Mouse (Mus musculus): ENCODE measurements around the gene Rasal2. TPM values are rescaled to one million over a fixed set of nuclear protein-coding genes. Genes with fewer than 3 reads are reported as not detected.

The Rasal2 gene
- polyA plus RNA-seq, 1 experiment from 2014 or later = 9.3 TPM

DNA sequence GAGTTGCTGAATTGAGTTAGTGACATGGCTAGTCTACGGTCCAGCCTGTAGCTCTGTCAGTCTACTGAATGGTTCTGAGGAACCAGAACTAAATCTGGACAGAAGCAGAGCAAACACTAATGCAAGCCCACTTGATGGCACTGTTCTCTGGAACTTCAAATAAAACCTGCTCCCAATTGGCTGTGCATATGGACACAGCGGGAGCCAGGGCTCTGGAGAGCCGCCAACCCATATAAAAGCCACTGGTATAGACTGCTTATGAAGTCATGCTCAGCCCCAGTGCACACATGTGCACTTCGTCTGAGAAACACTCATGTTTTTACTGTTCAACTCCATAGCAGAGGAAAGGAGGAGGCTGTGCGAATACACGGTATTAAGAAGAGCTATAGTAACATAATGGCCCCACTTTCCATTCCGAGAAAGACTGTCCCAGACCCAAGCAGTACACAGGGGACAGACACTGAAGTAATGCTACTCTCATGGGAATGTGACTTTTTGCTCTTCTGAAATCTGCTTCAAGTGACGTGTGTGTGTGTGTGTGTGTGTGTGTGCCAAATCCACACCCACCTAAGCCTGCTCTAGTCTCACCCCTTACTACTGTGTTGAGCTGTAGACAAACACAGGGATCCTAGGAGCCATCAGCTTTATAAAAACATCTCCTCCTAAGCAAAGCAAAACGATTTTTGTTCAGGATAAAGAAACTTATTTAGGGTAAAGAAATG lies 275.1 kb downstream of the Rasal2 start:
- Histone ChIP-seq H3K9me3 (ENCODE audit: control insufficient read depth, low read length) (no peaks in the 10 kb centered on the region), H3K4me3 (ENCODE audit: low read length) (no peak overlapping the region), H3K4me2 (replicated peaks; ENCODE audit: low read depth, low read length) (no peak overlapping the region), H3K27ac (ENCODE audit: low read depth, low read length) (no peak overlapping the region), H3K9ac (ENCODE audit: low read depth, low read length) (no peak overlapping the region), H3K27me3 (ENCODE audit: control insufficient read depth, insufficient read depth, low read length) (no peaks in the 10 kb centered on the region), H3K4me1 (ENCODE audit: control insufficient read depth, insufficient read depth, low read length) (no peaks in the 10 kb centered on the region), H3K36me3 (ENCODE audit: control insufficient read depth, insufficient read depth, low read length) (no peaks in the 10 kb centered on the region)
- peak; percentile 35; the same call in 1 of the 2 replicates for ATAC-seq (ENCODE audit: low FRiP score, low TSS enrichment)
- WGBS = 80% methylated on average over 9 of the region's 9 CpGs

DNA sequence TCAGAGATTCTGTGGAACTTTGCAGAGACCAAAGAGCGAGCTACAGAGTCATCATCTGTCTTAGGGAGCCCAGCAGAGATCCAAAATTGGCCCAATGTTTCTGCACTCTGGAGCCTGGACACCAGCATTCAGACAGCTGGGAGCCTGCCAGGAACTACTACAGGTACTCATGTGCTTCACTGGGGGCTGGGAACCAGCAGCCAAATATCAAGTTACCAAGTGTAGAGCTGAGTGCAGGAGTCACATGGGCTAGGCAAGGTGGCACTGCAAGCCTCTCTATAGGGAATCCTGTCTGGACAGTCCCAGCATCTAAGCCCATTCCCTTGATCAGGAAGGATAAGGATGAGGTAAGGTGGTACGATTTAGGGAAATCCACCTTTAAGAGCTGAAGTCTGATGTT lies 284.2 kb downstream of the Rasal2 start:
- no peak overlapping the region for H3K27ac ChIP-seq (ENCODE audit: low read depth, low read length)
- no peaks in the 10 kb centered on the region for H3K4me1 ChIP-seq (ENCODE audit: control insufficient read depth, insufficient read depth, low read length)
- H3K4me2 ChIP-seq (replicated peaks; ENCODE audit: low read depth, low read length) = no peak overlapping the region
- no peaks in the 10 kb centered on the region for H3K36me3 ChIP-seq (ENCODE audit: control insufficient read depth, insufficient read depth, low read length)
- ATAC-seq (ENCODE audit: low FRiP score, low TSS enrichment) = no peak
- no peaks in the 10 kb centered on the region for H3K9me3 ChIP-seq (ENCODE audit: control insufficient read depth, low read length)
- H3K9ac ChIP-seq (ENCODE audit: low read depth, low read length) = no peak overlapping the region
- no peaks in the 10 kb centered on the region for H3K27me3 ChIP-seq (ENCODE audit: control insufficient read depth, insufficient read depth, low read length)
- H3K4me3 ChIP-seq (ENCODE audit: low read length) = no peak overlapping the region
- 98% methylated on average over 2 of the region's 2 CpGs for WGBS

DNA sequence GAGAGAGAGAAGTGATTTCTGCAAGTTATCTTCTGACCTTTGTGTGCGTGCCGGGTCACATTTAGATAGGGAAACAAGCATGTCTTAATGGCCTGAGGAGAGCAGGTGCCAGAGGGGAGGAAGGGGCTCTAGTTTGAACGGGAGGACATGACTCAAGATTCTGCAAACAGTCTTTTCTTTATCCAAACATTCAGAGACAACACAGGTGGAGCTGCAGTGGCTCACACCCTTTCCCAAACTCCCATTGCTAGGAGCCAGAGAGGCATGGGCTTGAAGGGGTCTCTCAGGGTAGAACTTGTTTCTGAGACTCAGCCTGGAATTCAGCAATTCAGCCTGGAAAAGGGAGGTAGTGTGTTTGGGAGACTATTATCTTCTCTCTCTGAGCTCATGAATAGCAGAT lies 288.6 kb downstream of the Rasal2 start:
- Histone ChIP-seq H3K27ac (ENCODE audit: low read depth, low read length) (no peak overlapping the region), H3K4me2 (replicated peaks; ENCODE audit: low read depth, low read length) (no peak overlapping the region), H3K9me3 (ENCODE audit: control insufficient read depth, low read length) (no peaks in the 10 kb centered on the region), H3K4me3 (ENCODE audit: low read length) (no peak overlapping the region), H3K9ac (ENCODE audit: low read depth, low read length) (no peak overlapping the region), H3K36me3 (ENCODE audit: control insufficient read depth, insufficient read depth, low read length) (no peaks in the 10 kb centered on the region), H3K4me1 (ENCODE audit: control insufficient read depth, insufficient read depth, low read length) (no peaks in the 10 kb centered on the region), H3K27me3 (ENCODE audit: control insufficient read depth, insufficient read depth, low read length) (no peaks in the 10 kb centered on the region)
- ATAC-seq (ENCODE audit: low FRiP score, low TSS enrichment) = no peak
- WGBS = 67% methylated on average over 3 of the region's 3 CpGs

DNA sequence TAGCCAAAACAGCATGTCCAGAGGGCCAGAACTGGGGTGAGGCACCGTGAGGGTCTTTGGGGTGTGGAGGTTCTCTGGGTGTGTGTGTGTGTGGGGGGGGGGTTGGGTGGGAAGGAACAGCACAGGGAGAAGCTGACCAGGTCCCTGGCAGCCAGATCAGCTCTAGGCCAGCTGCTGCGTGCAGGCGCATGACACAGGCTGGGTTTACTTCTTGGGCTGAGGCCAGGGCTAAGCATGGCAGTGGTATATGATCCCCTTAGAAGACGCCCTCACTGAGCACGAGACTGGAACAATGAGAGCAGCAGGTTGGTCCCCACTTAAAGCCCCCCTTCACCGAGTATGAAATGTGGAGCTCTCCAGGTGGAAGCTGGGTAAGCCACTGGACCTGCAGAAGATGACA lies 293.2 kb downstream of the Rasal2 start:
- Histone ChIP-seq H3K4me2 (replicated peaks; ENCODE audit: low read depth, low read length) (no peak overlapping the region), H3K4me3 (ENCODE audit: low read length) (no peak overlapping the region), H3K36me3 (ENCODE audit: control insufficient read depth, insufficient read depth, low read length) (no peaks in the 10 kb centered on the region), H3K9ac (ENCODE audit: low read depth, low read length) (no peak overlapping the region), H3K9me3 (ENCODE audit: control insufficient read depth, low read length) (no peaks in the 10 kb centered on the region), H3K4me1 (ENCODE audit: control insufficient read depth, insufficient read depth, low read length) (no peaks in the 10 kb centered on the region), H3K27ac (ENCODE audit: low read depth, low read length) (no peak overlapping the region), H3K27me3 (ENCODE audit: control insufficient read depth, insufficient read depth, low read length) (no peaks in the 10 kb centered on the region)
- ATAC-seq (ENCODE audit: low FRiP score, low TSS enrichment) = no peak
- 71% methylated on average over 6 of the region's 6 CpGs for WGBS

DNA sequence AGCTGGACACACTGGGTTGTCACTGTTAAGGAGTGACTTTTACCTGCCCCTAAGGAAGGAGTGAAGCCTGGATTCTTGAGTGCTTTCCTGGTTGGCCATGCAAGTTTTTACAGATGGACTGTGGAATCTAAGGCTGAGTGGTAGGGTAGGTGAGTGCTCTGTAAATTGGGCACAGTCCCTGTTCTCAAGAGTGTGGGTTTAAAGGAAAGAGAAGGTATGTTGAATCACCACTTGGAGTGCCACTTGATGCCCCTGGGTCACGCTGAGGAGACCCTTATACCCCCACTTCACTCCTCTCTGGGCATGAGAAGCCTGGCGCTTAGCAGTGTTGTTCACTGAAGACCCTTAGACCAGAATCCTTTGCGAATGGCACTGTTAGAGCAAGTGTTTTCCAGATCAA lies 295.0 kb downstream of the Rasal2 start:
- Histone ChIP-seq H3K9ac (ENCODE audit: low read depth, low read length) (no peak overlapping the region), H3K36me3 (ENCODE audit: control insufficient read depth, insufficient read depth, low read length) (no peaks in the 10 kb centered on the region), H3K4me2 (replicated peaks; ENCODE audit: low read depth, low read length) (no peak overlapping the region), H3K27me3 (ENCODE audit: control insufficient read depth, insufficient read depth, low read length) (no peaks in the 10 kb centered on the region), H3K4me3 (ENCODE audit: low read length) (no peak overlapping the region), H3K4me1 (ENCODE audit: control insufficient read depth, insufficient read depth, low read length) (no peaks in the 10 kb centered on the region), H3K27ac (ENCODE audit: low read depth, low read length) (no peak overlapping the region), H3K9me3 (ENCODE audit: control insufficient read depth, low read length) (no peaks in the 10 kb centered on the region)
- no peak for ATAC-seq (ENCODE audit: low FRiP score, low TSS enrichment)
- WGBS = 94% methylated on average over 3 of the region's 3 CpGs

DNA sequence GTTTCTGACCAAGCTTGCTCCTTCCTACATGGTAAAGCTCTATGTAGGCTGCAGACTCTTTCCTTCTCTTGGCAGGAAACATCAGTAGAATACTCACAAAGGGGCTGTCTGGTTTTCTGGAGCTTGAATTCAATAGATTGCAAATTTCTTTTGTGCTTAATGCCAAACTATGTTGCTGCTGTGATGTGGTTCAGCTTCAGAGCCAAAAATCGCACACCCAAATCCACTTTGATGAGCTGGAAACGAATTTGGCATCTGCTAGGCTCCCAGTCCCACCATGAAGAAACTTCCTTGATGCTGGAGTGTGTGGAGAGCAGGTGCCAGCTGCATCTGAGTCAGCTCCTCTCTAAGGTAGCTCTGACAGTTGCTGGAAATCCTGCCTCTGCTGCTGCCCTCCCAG lies 297.9 kb downstream of the Rasal2 start:
- H3K27ac ChIP-seq (ENCODE audit: low read depth, low read length) = no peak overlapping the region
- H3K4me1 ChIP-seq (ENCODE audit: control insufficient read depth, insufficient read depth, low read length) = 0 out of 2 replicates have a peak, but pooled peaks cover 2% of the 10 kb centered on the region
- H3K4me3 ChIP-seq (ENCODE audit: low read length) = no peak overlapping the region
- no peak overlapping the region for H3K9ac ChIP-seq (ENCODE audit: low read depth, low read length)
- no peaks in the 10 kb centered on the region for H3K9me3 ChIP-seq (ENCODE audit: control insufficient read depth, low read length)
- no peak overlapping the region for H3K4me2 ChIP-seq (replicated peaks; ENCODE audit: low read depth, low read length)
- 82% methylated on average over 2 of the region's 2 CpGs for WGBS
- H3K27me3 ChIP-seq (ENCODE audit: control insufficient read depth, insufficient read depth, low read length) = no peaks in the 10 kb centered on the region
- no peak for ATAC-seq (ENCODE audit: low FRiP score, low TSS enrichment)
- H3K36me3 ChIP-seq (ENCODE audit: control insufficient read depth, insufficient read depth, low read length) = no peaks in the 10 kb centered on the region

DNA sequence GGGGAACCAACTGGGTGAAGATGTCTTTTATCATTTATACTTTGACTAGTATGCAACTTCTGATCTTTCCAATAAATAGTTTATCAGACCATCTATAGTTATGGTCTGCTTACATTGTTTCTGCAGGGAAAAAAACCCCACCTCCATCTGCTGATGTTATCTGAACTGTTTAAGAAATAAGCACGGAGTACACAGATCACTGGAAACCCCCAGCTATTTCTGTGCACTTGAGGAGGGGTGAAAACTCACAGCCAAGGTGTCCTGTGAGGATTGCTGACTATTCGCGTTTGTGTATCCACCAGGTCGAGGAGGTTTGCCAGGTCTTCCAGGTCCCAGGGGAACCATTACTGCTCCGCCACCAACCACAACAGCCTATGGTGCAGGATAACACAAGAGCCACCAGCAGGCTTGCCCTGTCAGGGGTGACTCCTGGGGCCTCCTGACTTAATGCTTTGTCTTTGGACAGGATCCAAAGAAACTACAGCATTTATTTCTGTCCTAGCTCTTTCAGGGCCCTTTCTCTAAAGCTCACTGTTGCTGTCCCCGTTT lies 302.0 kb downstream of the Rasal2 start:
- H3K4me3 ChIP-seq (ENCODE audit: low read length) = no peak overlapping the region
- no peak; the same call in 1 of the 2 replicates for ATAC-seq (ENCODE audit: low FRiP score, low TSS enrichment)
- 0 out of 2 replicates have a peak, but pooled peaks cover 2% of the 10 kb centered on the region for H3K4me1 ChIP-seq (ENCODE audit: control insufficient read depth, insufficient read depth, low read length)
- 52% methylated on average over 6 of the region's 6 CpGs for WGBS
- H3K9ac ChIP-seq (ENCODE audit: low read depth, low read length) = no peak overlapping the region
- H3K9me3 ChIP-seq (ENCODE audit: control insufficient read depth, low read length) = no peaks in the 10 kb centered on the region
- no peaks in the 10 kb centered on the region for H3K36me3 ChIP-seq (ENCODE audit: control insufficient read depth, insufficient read depth, low read length)
- H3K27me3 ChIP-seq (ENCODE audit: control insufficient read depth, insufficient read depth, low read length) = no peaks in the 10 kb centered on the region
- H3K27ac ChIP-seq (ENCODE audit: low read depth, low read length) = no peak overlapping the region
- H3K4me2 ChIP-seq (replicated peaks; ENCODE audit: low read depth, low read length) = no peak overlapping the region

DNA sequence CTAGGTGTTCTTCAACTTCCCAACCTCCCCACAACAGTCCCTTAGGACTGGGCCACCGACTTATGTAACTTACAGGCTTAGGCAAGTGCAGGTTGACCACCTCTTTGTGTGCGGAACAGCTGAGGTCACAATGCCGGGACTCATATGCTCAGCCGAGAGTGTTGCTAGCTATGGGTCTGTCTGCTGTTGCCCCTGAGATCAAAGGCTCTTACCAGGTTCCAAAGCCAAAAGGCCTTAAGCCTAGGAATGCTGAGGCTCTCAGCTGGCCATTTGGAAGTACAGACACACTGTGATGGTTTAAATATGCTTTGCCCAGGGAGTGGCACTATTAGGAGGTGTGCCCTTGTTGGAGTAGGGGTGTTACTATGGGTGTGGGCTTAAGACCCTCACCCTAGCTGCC lies 303.8 kb downstream of the Rasal2 start, which contains the start of gene Tex35:
Gene Tex35 (minus strand): TSS at position 101 of the 400 bp plus-strand sequence.
- no peak within 1 kb of the TSS for H3K4me3 ChIP-seq (ENCODE audit: low read length)
- H3K27ac ChIP-seq (ENCODE audit: low read depth, low read length) = no peak within 1 kb of the TSS
- H3K36me3 ChIP-seq (ENCODE audit: control insufficient read depth, insufficient read depth, low read length) = no peaks in the 10 kb centered on the region
- 77% methylated on average over 4 of the region's 4 CpGs for WGBS
- no peaks in the 10 kb centered on the region for H3K27me3 ChIP-seq (ENCODE audit: control insufficient read depth, insufficient read depth, low read length)
- no peaks in the 10 kb centered on the region for H3K9me3 ChIP-seq (ENCODE audit: control insufficient read depth, low read length)
- H3K4me1 ChIP-seq (ENCODE audit: control insufficient read depth, insufficient read depth, low read length) = 0 out of 2 replicates have a peak, but pooled peaks cover 2% of the 10 kb centered on the region
- H3K4me2 ChIP-seq (replicated peaks; ENCODE audit: low read depth, low read length) = no peak within 1 kb of the TSS
- no peak for ATAC-seq (ENCODE audit: low FRiP score, low TSS enrichment)
- H3K9ac ChIP-seq (ENCODE audit: low read depth, low read length) = no peak within 1 kb of the TSS

DNA sequence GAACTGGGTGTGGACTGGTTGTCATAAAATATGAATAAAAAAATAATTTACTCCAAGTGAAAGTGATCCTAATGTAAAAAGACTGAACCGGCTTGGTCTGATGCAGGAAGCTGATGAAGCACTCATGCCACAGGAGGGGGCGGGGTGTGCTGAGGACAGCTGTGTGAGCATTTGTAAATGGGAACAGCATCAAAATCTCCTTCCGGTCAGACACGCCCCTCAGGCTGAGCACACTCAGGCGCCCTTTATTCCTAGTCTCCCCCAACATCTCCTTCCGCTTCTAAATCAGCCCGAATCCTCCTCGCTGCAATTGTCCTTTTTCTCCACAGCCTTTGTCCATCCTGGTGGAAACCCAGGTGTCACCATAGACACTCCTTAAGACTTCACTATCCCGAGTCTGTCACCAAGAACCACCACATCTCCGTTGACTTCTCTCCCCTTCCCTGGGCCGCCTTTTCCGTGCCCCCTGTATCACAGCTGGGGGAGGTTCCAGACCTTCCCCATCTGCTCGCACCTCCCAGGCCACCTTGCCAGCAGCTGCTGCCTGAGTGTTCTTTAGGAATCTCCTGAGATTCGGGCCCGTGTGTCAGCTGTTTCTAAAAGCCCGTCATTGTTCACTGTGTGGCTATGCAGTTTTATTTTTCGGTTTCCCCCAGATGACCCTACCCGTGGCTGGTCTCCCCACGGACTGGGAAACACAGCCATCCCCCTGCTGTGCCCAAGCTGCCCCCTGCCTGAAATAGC lies 311.1 kb downstream of the Rasal2 start:
- no peak overlapping the region for H3K27ac ChIP-seq (ENCODE audit: low read depth, low read length)
- H3K4me2 ChIP-seq (replicated peaks; ENCODE audit: low read depth, low read length) = peak overlapping the region; percentile 48
- peak overlapping the region; percentile 31; the same call in 1 of the 2 replicates for H3K9ac ChIP-seq (ENCODE audit: low read depth, low read length)
- H3K4me1 ChIP-seq (ENCODE audit: control insufficient read depth, insufficient read depth, low read length) = peaks cover 3% of the 10 kb centered on the region; the same call in 1 of the 2 replicates
- H3K27me3 ChIP-seq (ENCODE audit: control insufficient read depth, insufficient read depth, low read length) = no peaks in the 10 kb centered on the region
- 16% methylated on average over 19 of the region's 19 CpGs for WGBS
- no peaks in the 10 kb centered on the region for H3K36me3 ChIP-seq (ENCODE audit: control insufficient read depth, insufficient read depth, low read length)
- peak; percentile 66; the same call in 1 of the 2 replicates for ATAC-seq (ENCODE audit: low FRiP score, low TSS enrichment)
- H3K9me3 ChIP-seq (ENCODE audit: control insufficient read depth, low read length) = no peaks in the 10 kb centered on the region
- H3K4me3 ChIP-seq (ENCODE audit: low read length) = peak overlapping the region; percentile 21
